Mouse (Mus musculus) spleen, adult 2 months (tissue): ENCODE measurements around the gene Uba1.

Experiments used
- CTCF ChIP-seq: fragments of 200-500 bp; IDR thresholded peaks from 2 replicates; pipeline ENCODE4 v1.5.1; 2011; ENCODE audit warnings: mild to moderate bottlenecking, inconsistent platforms; ENCODE audit not compliant: insufficient read depth, insufficient read length, insufficient replicate concordance; ENCODE audit errors: extremely low read depth
- POLR2A ChIP-seq: fragments of 200-500 bp; IDR thresholded peaks from 2 replicates; pipeline ENCODE4 v1.6.1; 2011; ENCODE audit warnings: low read depth, low read length, inconsistent platforms

DNA sequence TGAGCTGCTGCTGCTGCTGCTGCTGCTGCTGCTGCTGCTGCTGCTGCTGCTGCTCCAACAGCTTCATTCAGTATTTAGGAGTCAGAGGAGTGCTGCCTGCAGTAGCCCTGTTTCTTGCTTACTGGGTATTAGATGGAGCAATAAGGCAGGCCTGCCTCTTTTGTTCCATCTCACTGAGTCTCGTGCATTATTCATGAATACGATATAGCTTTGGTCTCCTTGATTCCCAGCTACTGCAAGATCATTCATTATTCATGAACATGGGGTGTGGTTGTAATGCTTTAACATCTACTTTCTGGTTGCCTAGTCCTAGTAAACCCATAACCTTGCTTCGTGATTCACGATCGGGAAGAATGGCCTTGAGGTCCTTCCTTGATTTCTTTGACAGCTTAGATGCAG, 4.2 kb downstream of the Uba1 start:
- TF ChIP-seq POLR2A (no peak), CTCF (no peak)
